Mouse (Mus musculus) skeletal muscle tissue, adult 2 months (tissue): ENCODE measurements at regions not wholly inside any gene's neighbourhood (a gene's known extent, or its start where the extent isn't known, plus 50 kb on each side); places are given as distances from the start of the nearest gene placed in this dataset.
"Not testable (repeated sequence)": the region's sequence is repeated elsewhere in the genome, so short reads cannot be mapped to it uniquely, and the experiment has no call there.

Experiments used
- DNase-seq: peaks from one replicate; pipeline ENCODE4 v3.0.0-alpha.2; 2012; ENCODE audit warnings: low read depth, low spot score

DNA sequence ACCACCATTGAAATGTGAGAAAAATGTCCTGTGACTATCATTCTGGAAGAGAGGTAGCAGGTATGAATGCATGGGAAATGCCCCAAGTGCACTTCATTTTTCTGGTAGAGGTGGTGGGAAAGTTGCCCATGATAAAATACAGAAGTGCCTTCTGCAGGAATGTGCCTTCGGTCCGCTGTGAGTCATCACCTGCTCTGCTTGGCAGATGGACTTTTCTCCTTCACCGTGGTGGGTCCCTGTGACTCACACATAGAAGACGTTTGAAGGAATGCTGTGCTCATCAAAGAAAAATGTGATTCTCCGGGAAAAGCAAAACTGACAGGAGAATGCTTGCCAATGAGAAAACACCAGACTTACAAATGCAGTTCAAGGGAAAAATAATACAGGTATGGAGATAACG lies 126.8 kb downstream of the Tnfsf18 start:
- DNase-seq, result no peak

DNA sequence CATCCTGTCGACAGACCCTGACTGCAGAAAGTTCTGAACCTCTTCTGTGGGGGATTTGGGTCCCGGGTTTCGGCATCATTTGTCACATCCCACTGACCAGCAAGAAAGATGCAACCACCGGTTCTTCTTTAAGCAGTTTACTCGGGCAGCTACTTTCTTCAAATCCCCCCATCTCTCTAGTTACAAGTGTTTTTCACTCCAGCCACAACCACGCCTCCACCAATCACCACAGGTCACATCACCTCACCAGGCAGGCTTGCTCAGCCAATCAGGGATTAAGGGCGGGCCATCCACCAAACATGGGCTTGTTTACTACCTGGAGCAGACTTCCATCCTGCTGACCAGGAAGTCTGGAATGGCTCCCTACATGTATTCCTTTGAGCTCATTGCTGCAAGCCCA lies 119.6 kb downstream of the Tnfsf18 start:
- DNase-seq, result not testable (repeated sequence)

DNA sequence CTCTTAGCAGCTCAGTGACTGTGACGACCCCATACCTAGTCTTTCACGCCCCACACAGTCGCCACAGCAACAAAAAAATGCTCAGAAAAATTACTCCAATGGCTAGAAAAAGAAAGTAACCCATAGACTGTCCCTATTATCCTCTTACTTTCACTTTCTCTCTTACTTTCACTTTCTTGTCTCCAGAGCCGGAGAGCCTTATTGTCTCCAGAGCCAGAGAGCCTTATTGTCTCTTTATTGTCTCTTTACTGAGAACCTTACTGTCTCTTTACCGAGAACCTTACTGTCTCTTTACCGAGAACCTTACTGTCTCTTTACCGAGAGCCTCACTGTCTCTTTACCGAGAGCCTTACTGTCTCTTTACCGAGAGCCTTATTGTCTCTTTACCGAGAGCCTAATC lies 119.2 kb downstream of the Tnfsf18 start:
- not testable (repeated sequence) for DNase-seq

DNA sequence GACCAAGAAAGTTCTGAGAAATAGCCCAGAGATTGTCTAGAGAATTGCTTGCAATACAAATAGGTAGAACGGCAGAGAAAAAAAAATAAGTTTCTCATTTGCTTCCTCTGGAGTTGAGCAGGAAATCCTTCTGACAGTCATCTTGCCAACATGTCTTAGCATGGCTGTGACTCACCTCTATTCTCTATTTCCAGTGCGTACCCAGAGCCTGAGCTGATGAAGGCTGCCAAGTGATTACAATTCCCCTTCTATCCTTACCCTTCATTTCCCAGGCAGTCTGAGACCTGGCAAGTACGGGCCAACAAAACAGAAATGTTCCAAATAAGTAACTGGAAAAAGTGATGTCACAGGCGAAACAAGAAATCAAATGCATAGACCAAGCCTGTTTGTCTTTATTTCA lies 113.0 kb downstream of the Tnfsf18 start:
- peak; percentile 3 for DNase-seq

DNA sequence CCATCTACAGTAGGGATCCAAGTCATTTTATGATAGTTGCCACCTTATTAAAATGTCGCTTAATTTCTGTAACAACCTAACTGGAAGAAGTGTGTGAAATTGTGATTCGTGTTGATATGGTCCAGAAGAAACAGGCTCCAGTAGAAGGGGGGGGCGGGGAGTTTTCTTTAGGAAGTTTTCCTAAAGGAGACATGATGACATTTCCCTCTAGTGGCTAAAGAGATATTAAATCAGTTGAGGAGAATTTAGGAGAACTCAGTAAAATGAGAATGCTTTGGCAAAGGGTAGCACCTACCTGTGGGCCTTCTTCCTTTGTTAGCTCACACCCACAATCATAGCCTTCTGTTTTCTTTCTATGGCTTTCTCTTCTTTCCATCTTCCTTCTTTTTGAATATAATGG lies 107.7 kb downstream of the Tnfsf18 start:
- no peak for DNase-seq

DNA sequence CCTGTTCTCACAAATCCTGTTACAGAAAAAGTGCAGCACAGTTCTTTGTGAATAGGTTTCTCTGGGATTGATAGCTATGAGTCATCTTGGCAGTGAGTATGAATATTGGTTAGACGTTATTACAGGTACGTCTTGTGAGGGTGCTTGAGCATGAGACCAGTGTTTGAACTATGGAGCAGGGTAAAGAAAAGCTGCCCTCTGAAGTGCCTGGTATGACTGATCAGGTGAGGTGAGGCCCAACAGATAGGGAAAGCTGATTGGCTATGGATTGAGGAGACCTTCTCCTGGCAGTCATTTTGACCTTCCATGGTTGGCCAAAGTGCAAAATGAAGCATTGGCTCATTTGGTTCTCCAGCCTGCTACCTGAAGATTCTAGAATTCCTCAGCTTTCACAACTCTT lies 106.7 kb downstream of the Tnfsf18 start:
- DNase-seq, result no peak

DNA sequence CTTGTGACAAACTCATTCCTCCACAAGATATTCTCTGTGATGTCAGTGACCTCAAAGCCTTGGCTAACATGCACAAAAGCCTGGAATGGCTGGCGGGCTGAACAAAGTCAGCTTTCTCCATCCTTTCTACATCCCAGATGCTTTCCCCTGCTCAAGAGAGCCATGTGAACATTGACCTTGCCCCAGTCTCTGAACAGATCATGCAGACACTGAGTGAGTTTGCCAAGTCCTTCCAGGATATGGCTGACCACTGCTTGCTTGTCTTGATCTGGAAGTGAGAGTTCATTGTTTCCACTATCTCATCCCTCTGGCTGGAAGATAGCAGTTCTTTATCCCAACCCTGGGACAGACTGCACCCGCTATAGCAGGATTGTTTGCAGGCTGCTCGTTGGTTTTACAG lies 103.7 kb downstream of the Tnfsf18 start:
- DNase-seq, result peak; percentile 36

DNA sequence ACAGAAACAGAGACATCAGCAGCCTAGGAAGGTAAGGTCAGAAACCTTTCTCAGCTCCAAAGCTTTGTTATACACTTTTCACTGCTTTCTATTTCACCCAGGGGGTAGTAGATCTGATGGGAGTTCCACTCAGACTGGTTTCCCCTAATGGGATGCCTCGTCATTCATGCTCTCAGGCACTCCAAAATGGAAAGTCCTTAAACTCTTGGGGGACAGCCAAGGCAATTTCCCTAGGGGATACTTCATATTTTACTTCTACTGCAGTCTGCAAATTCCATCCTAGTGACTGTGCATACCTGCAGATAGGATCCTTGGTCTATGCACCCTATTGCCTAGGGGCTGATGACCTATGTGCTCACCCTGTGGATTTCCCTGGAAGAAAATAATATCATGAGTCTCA lies 82.1 kb downstream of the Tnfsf18 start:
- DNase-seq, result no peak

DNA sequence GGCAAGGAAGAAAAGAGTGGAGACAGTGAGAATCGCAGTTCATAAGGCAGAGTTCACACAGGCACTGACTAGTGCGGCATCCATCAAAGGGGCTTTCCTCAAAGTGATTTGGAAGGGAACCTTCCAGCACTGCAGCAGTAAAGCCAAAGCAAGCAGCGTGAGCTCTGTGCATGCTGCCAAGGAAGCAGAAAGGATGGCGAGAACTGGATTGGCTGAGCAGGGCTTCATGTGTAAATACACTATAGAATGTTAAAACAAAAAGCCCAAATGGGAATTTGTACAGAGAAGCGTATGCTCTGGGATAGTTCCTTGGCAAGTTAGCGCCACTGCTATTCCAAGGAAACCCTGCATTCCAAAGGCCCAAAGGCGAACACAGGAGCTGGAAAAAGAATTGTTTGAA lies 81.5 kb downstream of the Tnfsf18 start:
- no peak for DNase-seq

DNA sequence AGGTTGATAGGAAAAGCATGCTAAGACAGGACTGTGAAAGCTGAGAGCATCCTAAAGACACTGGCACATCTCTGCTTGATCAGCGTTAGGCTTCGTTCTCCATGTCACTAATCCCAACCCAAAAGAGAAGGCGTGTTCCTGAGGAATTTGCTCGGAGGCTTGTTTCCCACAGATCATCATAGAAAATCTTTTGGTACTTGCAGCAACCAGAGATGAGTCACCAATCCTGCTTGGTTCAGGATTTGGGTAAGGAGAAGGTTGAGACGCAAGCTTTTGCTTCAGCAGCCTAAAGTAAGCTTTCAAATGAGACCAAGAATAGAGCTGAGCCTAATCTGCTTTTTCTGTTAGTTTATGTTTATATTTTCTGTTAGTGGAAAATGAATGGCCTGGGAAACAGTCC lies 80.7 kb downstream of the Tnfsf18 start:
- no peak for DNase-seq

DNA sequence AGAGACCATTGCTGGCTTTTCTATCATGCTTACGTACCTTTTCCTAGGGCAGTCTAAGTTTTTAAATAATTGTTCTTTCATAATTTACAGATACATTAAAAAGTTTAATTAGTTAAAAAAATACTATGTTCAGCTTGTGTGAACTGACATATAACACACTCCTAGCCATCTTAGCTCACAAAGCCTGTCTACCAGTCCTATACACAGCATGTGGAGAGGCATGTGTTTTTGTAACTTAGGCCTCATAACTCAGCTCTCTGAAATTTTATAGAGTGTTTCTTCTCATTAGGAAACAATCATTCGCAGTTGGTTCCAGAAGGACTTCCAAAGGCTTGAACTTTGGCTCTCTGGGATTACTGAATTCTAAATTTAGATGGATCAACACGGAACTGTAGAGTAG lies 76.3 kb downstream of the Tnfsf18 start:
- no peak for DNase-seq

DNA sequence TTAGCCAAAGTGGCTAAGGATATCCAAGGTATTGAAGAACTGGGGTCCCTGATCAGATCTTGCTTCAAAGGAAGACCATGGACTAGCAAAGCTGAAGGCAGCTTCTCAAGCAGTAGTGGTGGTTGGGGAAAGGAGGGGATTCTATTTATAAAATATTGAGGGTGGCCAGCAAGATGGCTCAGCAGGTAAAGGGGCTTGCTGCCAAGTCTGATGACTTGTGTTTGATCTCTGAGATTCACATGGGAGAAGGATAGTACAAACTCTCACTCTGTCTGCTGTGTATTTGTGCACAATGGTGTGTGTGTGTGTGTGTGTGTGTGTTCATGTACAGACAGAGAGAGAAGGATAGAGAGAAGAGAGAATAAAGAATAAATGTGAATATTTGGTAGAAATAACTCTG lies 73.4 kb downstream of the Tnfsf18 start:
- no peak for DNase-seq

DNA sequence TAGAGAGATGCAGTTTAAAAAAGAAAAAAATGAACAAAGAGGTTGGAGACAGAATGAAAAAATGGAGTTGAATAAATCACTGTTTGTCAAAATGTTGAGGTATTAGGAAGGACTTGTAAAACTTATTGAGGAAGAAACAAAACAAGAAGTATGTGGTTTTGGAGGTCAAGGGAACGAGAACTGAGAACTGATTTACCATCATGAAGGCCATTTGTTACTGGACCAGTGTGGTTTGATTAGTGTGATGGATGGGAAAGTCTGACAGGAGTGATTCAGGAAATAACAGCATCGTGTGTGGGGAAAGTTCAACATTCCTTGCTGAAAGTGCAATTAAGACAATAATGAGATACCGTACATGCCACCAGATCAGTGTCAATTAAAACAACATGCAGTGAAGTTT lies 65.9 kb downstream of the Tnfsf18 start:
- DNase-seq, result no peak
